Mouse (Mus musculus) erythroblast, adult 5-6 weeks (primary cell): Measurements from ENCODE around the gene Fam107b. TPM values are rescaled to one million over a fixed set of nuclear protein-coding genes. Genes with fewer than 3 reads are reported as not detected.

Source experiments
- ATAC-seq: replicated peaks from 2 replicates; pipeline ENCODE4 v1.8.0; 2016; ENCODE audit warnings: moderate number of reproducible peaks, mild to moderate bottlenecking, moderate TSS enrichment, inconsistent platforms; ENCODE audit not compliant: poor library complexity, low FRiP score, severe bottlenecking
- total RNA-seq, 2 experiments: library from RNA; stranded (forward) in 1 of 2; stranded (reverse) in 1 of 2; fragments of 150-400 nt in 1 of 2; fragments of 200-764, 138-1000 nt in 1 of 2; gene quantifications; 2 replicates each; pipeline versions ENCODE4 v1.2.3 to v1.2.4; 2015 to 2017; ENCODE audit warnings: low replicate concordance in 2 of 2

The Fam107b gene
- total RNA-seq, 2 experiments from 2014 or later, result 136 to 180 TPM

GRCm38 (mm10) chr2:3755936-3756335 is 185.6 kb downstream of the Fam107b start:
- ATAC-seq, result no peak

- ATAC-seq, result 0 out of 2 replicates have a peak, but pooled peaks have one; percentile 40
Observed at GRCm38 (mm10) chr2:3758406-3758805, 188.1 kb downstream of the Fam107b start.

- no peak for ATAC-seq
Observed at GRCm38 (mm10) chr2:3760234-3760836, 190.0 kb downstream of the Fam107b start.

- no peak for ATAC-seq
Observed at GRCm38 (mm10) chr2:3764136-3764535, 193.8 kb downstream of the Fam107b start.

- ATAC-seq, result no peak
Observed at GRCm38 (mm10) chr2:3765957-3766783, 195.9 kb downstream of the Fam107b start.

- 0 out of 2 replicates have a peak, but pooled peaks have one; percentile 53 for ATAC-seq
Observed at GRCm38 (mm10) chr2:3769260-3769659, 199.0 kb downstream of the Fam107b start.

- ATAC-seq, result 0 out of 2 replicates have a peak, but pooled peaks have one; percentile 17
Observed at GRCm38 (mm10) chr2:3769786-3770318, 199.6 kb downstream of the Fam107b start.

- ATAC-seq, result no peak
Observed at GRCm38 (mm10) chr2:3770383-3770782, 200.1 kb downstream of the Fam107b start.

GRCm38 (mm10) chr2:3771483-3771882 is 201.2 kb downstream of the Fam107b start:
- ATAC-seq, result no peak

- ATAC-seq, result no peak
Observed at GRCm38 (mm10) chr2:3773089-3773488, 202.8 kb downstream of the Fam107b start.

- 0 out of 2 replicates have a peak, but pooled peaks have one; percentile 58 for ATAC-seq
Observed at GRCm38 (mm10) chr2:3775569-3775968, 205.3 kb downstream of the Fam107b start.

GRCm38 (mm10) chr2:3776045-3776444 is 205.8 kb downstream of the Fam107b start:
- ATAC-seq, result no peak

GRCm38 (mm10) chr2:3777696-3778095 is 207.4 kb downstream of the Fam107b start:
- ATAC-seq, result no peak

GRCm38 (mm10) chr2:3785546-3785945 is 215.3 kb downstream of the Fam107b start:
- no peak for ATAC-seq

GRCm38 (mm10) chr2:3787752-3788423 is 217.6 kb downstream of the Fam107b start:
- no peak for ATAC-seq

GRCm38 (mm10) chr2:3788424-3788786 is 218.1 kb downstream of the Fam107b start:
- ATAC-seq, result no peak

GRCm38 (mm10) chr2:3796543-3796942 is 226.3 kb downstream of the Fam107b start:
- no peak for ATAC-seq

GRCm38 (mm10) chr2:3799767-3800554 is 229.7 kb downstream of the Fam107b start:
- ATAC-seq, result 0 out of 2 replicates have a peak, but pooled peaks have one; percentile 52

- no peak for ATAC-seq
Observed at GRCm38 (mm10) chr2:3800555-3800878, 230.2 kb downstream of the Fam107b start.

GRCm38 (mm10) chr2:3805742-3806141 is 235.5 kb downstream of the Fam107b start:
- ATAC-seq, result no peak
